Mouse (Mus musculus) liver, adult 2 months (tissue): ENCODE measurements at regions not wholly inside any gene's neighbourhood (a gene's known extent, or its start where the extent isn't known, plus 50 kb on each side); places are given as distances from the start of the nearest gene placed in this dataset.

Experiments
- CTCF ChIP-seq: fragments of 200-500 bp; IDR thresholded peaks from 2 replicates; pipeline ENCODE4 v1.5.1; 2011; ENCODE audit warnings: low read depth, low read length, control low read depth
- POLR2A ChIP-seq: fragments of 200-500 bp; IDR thresholded peaks from 2 replicates; pipeline ENCODE4 v1.6.1; 2011; ENCODE audit warnings: low read length, control low read depth; ENCODE audit not compliant: insufficient read depth; ENCODE audit errors: extremely low read depth

- TF ChIP-seq CTCF (no peak), POLR2A (no peak)
These were observed 911.5 kb downstream of the Basp1 start for GRCm38 (mm10) chr15:24501907-24502559.
